Mouse (Mus musculus) frontal cortex, postnatal 36 days (tissue): ENCODE data around the gene Taf1d.
A peak's percentile ranks its signal among the peaks of the same experiment; 100 is the strongest.
"Not testable (repeated sequence)": the region's sequence is repeated elsewhere in the genome, so short reads cannot be mapped to it uniquely, and the experiment has no call there.

Experiments used
- DNase-seq, 2 experiments: peaks; one replicate each; pipeline ENCODE4 v3.0.0; 2022; ENCODE audit warnings: low spot score in 2 of 2

The Taf1d gene

GRCm38 (mm10) chr9:15308254-15308653 lies 2.2 kb downstream of the Taf1d start:
- DNase-seq = no peak

GRCm38 (mm10) chr9:15309425-15309824 lies 3.4 kb downstream of the Taf1d start:
- no peak for DNase-seq

DNA sequence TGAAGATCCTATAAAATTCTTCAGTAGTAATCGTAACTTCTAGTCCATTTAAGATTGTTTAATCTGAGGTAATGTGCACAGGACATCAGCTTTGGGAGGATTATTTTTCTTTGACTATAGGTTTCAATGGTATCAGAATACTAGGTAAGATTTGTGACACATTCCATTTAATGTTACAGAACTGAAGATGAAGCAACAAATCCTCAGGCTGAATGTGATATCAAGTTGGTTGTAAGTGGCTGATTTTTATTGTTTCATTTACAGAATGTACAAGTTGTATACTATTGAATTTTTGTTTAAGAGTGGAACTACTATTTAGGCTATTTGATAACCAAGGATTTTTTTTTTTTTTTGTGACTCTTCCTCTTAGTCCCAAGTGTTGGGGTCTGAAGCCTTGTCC lies 4.2 kb downstream of the Taf1d start:
- DNase-seq = no peak

GRCm38 (mm10) chr9:15312054-15312735 lies 6.2 kb downstream of the Taf1d start:
- DNase-seq = no peak

GRCm38 (mm10) chr9:15313633-15314032 lies 7.6 kb downstream of the Taf1d start:
- no peak for DNase-seq

DNA sequence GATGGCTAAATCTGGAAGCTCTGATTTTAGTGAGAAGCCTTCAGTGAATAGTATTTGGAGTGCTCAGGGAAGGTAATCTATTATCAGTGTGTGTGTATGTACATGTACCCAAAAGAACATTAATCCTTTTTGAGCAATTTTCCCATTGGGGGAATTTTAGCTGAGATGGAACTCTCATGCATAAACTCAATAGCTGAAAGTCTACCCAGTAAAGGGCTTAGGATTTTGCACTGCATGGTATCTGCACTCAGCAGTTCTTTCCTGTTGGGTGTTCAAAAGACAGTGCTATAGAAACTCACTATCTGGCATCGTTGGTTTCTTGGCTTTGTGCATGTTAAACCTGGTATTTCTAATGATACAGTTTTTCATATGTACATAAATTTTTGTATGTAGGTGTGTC lies 8.6 kb downstream of the Taf1d start:
- no peak for DNase-seq

- DNase-seq = not testable (repeated sequence)
Observed at GRCm38 (mm10) chr9:15316296-15316695, 10.3 kb downstream of the Taf1d start.

GRCm38 (mm10) chr9:15317223-15318169 lies 11.5 kb downstream of the Taf1d start:
- no peak for DNase-seq

- DNase-seq = no peak
Observed at GRCm38 (mm10) chr9:15318170-15318742, 12.2 kb downstream of the Taf1d start.

- DNase-seq = no peak
Observed at GRCm38 (mm10) chr9:15337776-15338175, 31.8 kb downstream of the Taf1d start.

GRCm38 (mm10) chr9:15349925-15350324 lies 43.9 kb downstream of the Taf1d start:
- no peak for DNase-seq

DNA sequence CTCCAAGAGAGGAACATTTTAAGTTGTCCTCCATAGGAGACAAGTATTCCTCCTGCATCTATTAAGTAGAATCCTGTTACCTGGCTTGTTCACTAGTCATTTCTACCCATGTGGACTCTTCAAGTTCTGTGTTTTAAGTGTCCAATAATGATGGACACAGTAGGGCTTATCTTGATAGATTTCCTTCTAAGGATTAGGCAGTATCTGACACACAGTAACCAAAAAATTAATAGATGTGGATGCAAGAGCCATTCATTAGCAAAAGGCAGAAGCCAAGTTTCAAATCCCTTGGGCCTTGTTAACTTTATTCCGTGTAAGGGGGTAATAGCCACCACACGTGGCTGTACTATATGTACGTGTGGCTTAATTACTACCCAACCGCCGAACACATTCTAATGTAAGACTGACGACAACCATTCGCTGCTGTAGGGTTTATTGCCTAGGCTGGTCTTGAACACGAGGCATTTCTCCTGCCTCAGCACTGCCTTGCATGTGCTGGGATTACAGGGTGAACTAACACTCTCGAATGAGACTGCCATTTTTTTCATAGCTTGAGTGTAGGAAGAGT lies 51.0 kb downstream of the Taf1d start:
- no peak for DNase-seq

DNA sequence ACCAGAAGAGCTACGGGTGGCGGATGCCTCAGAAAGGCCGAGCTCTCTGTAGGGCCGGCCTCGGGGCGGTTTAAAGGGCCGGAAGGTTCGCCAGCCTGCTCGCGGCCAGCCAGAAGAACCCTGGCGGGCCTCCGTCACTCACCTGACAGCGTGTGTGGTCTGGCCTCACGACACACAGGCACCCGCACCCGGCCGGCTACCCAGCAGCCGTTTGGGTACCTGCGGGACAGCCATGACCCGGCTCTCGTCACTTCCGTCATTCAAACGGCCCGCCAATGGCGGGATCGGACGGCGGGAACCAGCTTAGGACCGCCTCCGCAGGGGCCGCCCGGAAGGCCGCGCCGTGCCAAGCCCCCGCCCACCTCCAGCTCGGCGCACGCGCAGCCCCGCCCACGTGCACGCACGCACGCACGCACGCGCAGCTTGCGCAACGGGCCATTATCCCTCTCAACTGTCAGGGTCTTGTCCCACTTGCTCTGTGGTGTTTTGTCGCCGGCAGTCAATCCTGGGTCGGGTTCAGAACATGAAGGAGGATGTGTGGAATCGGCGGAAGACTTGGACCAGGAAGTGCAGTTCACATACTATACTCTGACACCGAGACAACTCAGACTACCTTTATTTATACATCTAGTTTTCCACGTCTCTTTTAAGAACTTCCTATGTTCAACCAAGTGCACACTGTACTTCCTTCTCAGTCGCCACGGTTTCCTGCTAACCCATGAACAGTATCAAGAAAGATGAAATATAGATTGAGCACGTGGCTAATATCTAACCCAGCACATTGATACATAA lies 51.7 kb downstream of the Taf1d start, which contains the start of gene Cep295:
Gene Cep295, minus strand, starts transcription at position 305 of the 792 bp plus-strand sequence.
- peak; percentile 94 to 97 for DNase-seq

GRCm38 (mm10) chr9:15364843-15365242 lies 58.8 kb downstream of the Taf1d start:
- DNase-seq = no peak

- peak in 1 of 2 experiments; percentile 16 for DNase-seq
Observed at GRCm38 (mm10) chr9:15365856-15366255, 59.8 kb downstream of the Taf1d start.

DNA sequence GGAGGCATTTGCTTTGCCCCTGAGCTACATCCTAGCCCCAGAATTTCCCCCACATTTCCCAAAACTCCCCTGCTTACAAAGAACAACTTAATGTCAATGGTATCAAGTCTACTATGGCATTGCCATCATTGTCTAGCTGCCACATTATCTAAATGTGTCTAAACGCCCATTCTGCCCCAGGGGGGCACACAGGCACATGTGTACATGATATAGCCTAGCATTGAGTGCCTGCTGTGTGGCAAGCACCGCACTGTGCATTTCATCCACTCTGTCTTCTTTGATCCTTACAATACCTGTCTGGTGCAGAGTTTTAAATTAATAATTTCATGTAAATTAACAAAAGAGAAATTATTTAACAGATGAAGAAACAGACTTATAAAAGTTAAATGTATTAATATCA lies 60.2 kb downstream of the Taf1d start:
- no peak for DNase-seq
